Mouse (Mus musculus): ENCODE data around the gene Ccdc106. TPM values are rescaled to one million over a fixed set of nuclear protein-coding genes. Genes with fewer than 3 reads are reported as not detected.

Ccdc106 gene
- total and polyA plus RNA-seq, 3 experiments = 0.52 to 0.81 TPM; not detected in 1

DNA sequence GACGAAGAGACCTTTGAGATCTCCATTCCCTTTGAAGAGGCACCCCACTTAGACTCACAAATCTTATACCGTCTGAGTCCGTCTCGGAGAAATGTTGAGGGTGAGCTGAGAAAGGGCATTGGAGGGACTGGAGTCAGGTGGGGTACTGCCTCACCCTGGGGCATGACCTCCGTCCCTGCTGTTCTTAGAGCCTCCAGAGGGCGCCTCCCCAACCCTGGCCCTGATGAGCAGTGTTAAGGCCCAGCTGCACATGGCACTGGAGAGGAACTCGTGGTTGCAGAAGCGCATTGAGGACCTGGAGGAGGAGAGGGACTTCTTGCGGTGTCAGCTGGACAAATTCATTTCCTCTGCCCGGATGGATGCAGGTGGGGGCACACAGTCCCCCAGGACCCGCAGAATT is 37.5 kb downstream of the Ccdc106 start:
- DNase-seq (ENCODE audit: extremely low read depth) = peak; percentile 60
- H3K9ac ChIP-seq (ENCODE audit: insufficient read depth, low read depth) = no peak overlapping the region
- H3K27me3 ChIP-seq (replicated peaks) = no peaks in the 10 kb centered on the region
- H3K9me3 ChIP-seq (replicated peaks; ENCODE audit: low read length) = no peaks in the 10 kb centered on the region
- H3K4me3 ChIP-seq (replicated peaks in 1 of 3; ENCODE audit: low read depth in 2 of 3, low read length in 2 of 3, poor library complexity in 1 of 3) = no peak overlapping the region
- TF ChIP-seq JUND (conservative IDR thresholded peaks at IDR 0.05; ENCODE audit: low read depth, low read length) (no peak), MAX (IDR thresholded peaks at IDR 0.05; ENCODE audit: low read length) (peak; percentile 86), RAD21 (IDR thresholded peaks at IDR 0.05; ENCODE audit: low read depth, low read length) (peak; percentile 9), KAT2A (IDR thresholded peaks at IDR 0.05; ENCODE audit: insufficient replicate concordance, low read length) (no peak), MAZ (IDR thresholded peaks at IDR 0.05; ENCODE audit: low read depth, low read length) (no peak), SMC3 (IDR thresholded peaks at IDR 0.05; ENCODE audit: low read depth, low read length) (peak; percentile 47), PAX5 (IDR thresholded peaks at IDR 0.05; ENCODE audit: low read length) (no peak), POLR2A (IDR thresholded peaks at IDR 0.05; ENCODE audit: low read depth, low read length) (no peak), NRF1 (IDR thresholded peaks at IDR 0.05; ENCODE audit: low read depth, low read length) (no peak), BHLHE40 (IDR thresholded peaks at IDR 0.05; ENCODE audit: low read depth, low read length) (no peak), CTCF (conservative IDR thresholded peaks at IDR 0.05 in 1 of 2, IDR thresholded peaks at IDR 0.05 in 1 of 2; ENCODE audit: low read depth in 2 of 2, low read length in 2 of 2) (peak in 1 of 2 experiments; percentile 60; a peak in 2 of 4 replicates), CHD2 (IDR thresholded peaks at IDR 0.05; ENCODE audit: low read length) (no peak), MYC (IDR thresholded peaks at IDR 0.05; ENCODE audit: low read depth, low read length) (peak; percentile 63)
- dilution Hi-C loops (cut with MboI; ENCODE audit: extremely low pct_ligation_motif_present, extremely low pct_unique_long_range_greater_than_20kb, low sequenced_read_pairs) (no loop called here), in situ Hi-C loops (cut with MboI; ENCODE audit: low pct_ligation_motif_present, low pct_unique_long_range_greater_than_20kb, low sequenced_read_pairs) (no loop called here)
- no peak overlapping the region for H3K27ac ChIP-seq (ENCODE audit: insufficient read depth, low read depth)
- H3K4me2 ChIP-seq (ENCODE audit: insufficient read depth, low read depth, poor library complexity, severe bottlenecking) = no peak overlapping the region
- peaks cover 2 to 26% of the 10 kb centered on the region in 2 experiments; a peak in 3 of 4 replicates for H3K4me1 ChIP-seq (ENCODE audit: control insufficient read depth in 1 of 2, insufficient read depth in 2 of 2)
- peaks cover 3% of the 10 kb centered on the region for H3K79me2 ChIP-seq (replicated peaks; ENCODE audit: control insufficient read depth, extremely low read depth, insufficient read depth, poor library complexity, severe bottlenecking)
- H3K36me3 ChIP-seq (replicated peaks in 1 of 2; ENCODE audit: control insufficient read depth in 1 of 2, insufficient read depth in 1 of 2, low read length in 1 of 2) = peaks cover 0 to 15% of the 10 kb centered on the region in 2 experiments

DNA sequence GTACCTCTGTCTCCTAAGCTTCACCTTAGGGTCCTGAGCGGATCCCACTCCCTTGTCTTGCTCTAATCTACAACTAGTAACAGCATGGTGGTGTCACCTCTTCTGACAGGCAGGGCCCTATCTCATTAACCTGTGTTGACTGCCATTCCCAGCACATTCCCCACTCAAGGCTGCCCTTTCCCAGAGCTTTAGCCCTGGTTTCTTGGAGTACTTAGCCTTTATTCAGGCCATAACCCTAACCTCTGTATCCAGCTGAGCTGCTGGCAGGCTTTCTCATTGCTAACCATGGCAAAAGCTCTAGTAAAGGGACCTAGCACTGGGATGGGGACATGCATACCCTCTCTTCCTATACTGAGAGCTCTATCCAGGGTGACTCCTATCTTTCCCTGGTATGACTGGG is 38.3 kb downstream of the Ccdc106 start:
- Histone ChIP-seq H3K27ac (ENCODE audit: insufficient read depth, low read depth) (no peak overlapping the region), H3K27me3 (replicated peaks) (no peaks in the 10 kb centered on the region)
- DNase-seq (ENCODE audit: extremely low read depth) = no peak

GRCm38 (mm10) chr7:5059421-5059820 is 39.1 kb downstream of the Ccdc106 start:
- no peak overlapping the region for H3K4me3 ChIP-seq (replicated peaks in 1 of 3; ENCODE audit: low read depth in 2 of 3, low read length in 2 of 3, poor library complexity in 1 of 3)
- no peak overlapping the region for H3K9ac ChIP-seq (ENCODE audit: insufficient read depth, low read depth)
- H3K79me2 ChIP-seq (replicated peaks; ENCODE audit: control insufficient read depth, extremely low read depth, insufficient read depth, poor library complexity, severe bottlenecking) = peaks cover 19% of the 10 kb centered on the region
- no peak for DNase-seq (ENCODE audit: extremely low read depth)
- H3K9me3 ChIP-seq (replicated peaks; ENCODE audit: low read length) = no peaks in the 10 kb centered on the region
- peaks cover 2 to 32% of the 10 kb centered on the region in 2 experiments; a peak in 3 of 4 replicates for H3K4me1 ChIP-seq (ENCODE audit: control insufficient read depth in 1 of 2, insufficient read depth in 2 of 2)
- H3K36me3 ChIP-seq (replicated peaks in 1 of 2; ENCODE audit: control insufficient read depth in 1 of 2, insufficient read depth in 1 of 2, low read length in 1 of 2) = peaks cover 0 to 13% of the 10 kb centered on the region in 2 experiments
- dilution Hi-C loops (cut with MboI; ENCODE audit: extremely low pct_ligation_motif_present, extremely low pct_unique_long_range_greater_than_20kb, low sequenced_read_pairs) = no loop called here
- TF ChIP-seq RCOR1 (conservative IDR thresholded peaks at IDR 0.05; ENCODE audit: low read depth, low read length) (no peak), CTCF (conservative IDR thresholded peaks at IDR 0.05 in 1 of 2, IDR thresholded peaks at IDR 0.05 in 1 of 2; ENCODE audit: low read depth in 2 of 2, low read length in 2 of 2) (no peak), RAD21 (IDR thresholded peaks at IDR 0.05; ENCODE audit: low read depth, low read length) (no peak), HCFC1 (IDR thresholded peaks at IDR 0.05; ENCODE audit: low read depth, low read length) (no peak), MEF2A (IDR thresholded peaks at IDR 0.05; ENCODE audit: borderline replicate concordance, low read depth, low read length) (no peak), MYC (IDR thresholded peaks at IDR 0.05; ENCODE audit: low read depth, low read length) (no peak), TCF12 (IDR thresholded peaks at IDR 0.05; ENCODE audit: low read depth, low read length) (no peak), POLR2AphosphoS2 (IDR thresholded peaks at IDR 0.05; ENCODE audit: low read depth, low read length) (no peak), NELFE (IDR thresholded peaks at IDR 0.05; ENCODE audit: low read depth, low read length) (no peak), KAT2A (IDR thresholded peaks at IDR 0.05; ENCODE audit: insufficient replicate concordance, low read length) (no peak), SIN3A (IDR thresholded peaks at IDR 0.05; ENCODE audit: low read length) (no peak), MAZ (IDR thresholded peaks at IDR 0.05; ENCODE audit: low read depth, low read length) (no peak), MAFK (IDR thresholded peaks at IDR 0.05; ENCODE audit: insufficient replicate concordance, low read length) (no peak), NRF1 (IDR thresholded peaks at IDR 0.05; ENCODE audit: low read depth, low read length) (no peak)
- in situ Hi-C loops (cut with MboI; ENCODE audit: low pct_ligation_motif_present, low pct_unique_long_range_greater_than_20kb, low sequenced_read_pairs) = no loop called here
- no peak overlapping the region for H3K4me2 ChIP-seq (ENCODE audit: insufficient read depth, low read depth, poor library complexity, severe bottlenecking)
- H3K27me3 ChIP-seq (replicated peaks) = no peaks in the 10 kb centered on the region
- no peak overlapping the region for H3K27ac ChIP-seq (ENCODE audit: insufficient read depth, low read depth)

More for the DNA sequence above, 38.3 kb downstream of the Ccdc106 start:
- H3K36me3 ChIP-seq (replicated peaks in 1 of 2; ENCODE audit: control insufficient read depth in 1 of 2, insufficient read depth in 1 of 2, low read length in 1 of 2) = peaks cover 0 to 8% of the 10 kb centered on the region in 2 experiments
- no peak overlapping the region for H3K4me2 ChIP-seq (ENCODE audit: insufficient read depth, low read depth, poor library complexity, severe bottlenecking)
- H3K9ac ChIP-seq (ENCODE audit: insufficient read depth, low read depth) = no peak overlapping the region
- TF ChIP-seq USF1 (IDR thresholded peaks at IDR 0.05; ENCODE audit: low read depth, low read length) (no peak), NRF1 (IDR thresholded peaks at IDR 0.05; ENCODE audit: low read depth, low read length) (no peak), SIN3A (IDR thresholded peaks at IDR 0.05; ENCODE audit: low read length) (no peak), KAT2A (IDR thresholded peaks at IDR 0.05; ENCODE audit: insufficient replicate concordance, low read length) (no peak), EP300 (IDR thresholded peaks at IDR 0.05; ENCODE audit: low read length) (no peak), JUN (IDR thresholded peaks at IDR 0.05; ENCODE audit: insufficient read depth, low read depth, low read length) (no peak), UBTF (IDR thresholded peaks at IDR 0.05; ENCODE audit: low read depth, low read length) (no peak)
- dilution Hi-C loops (cut with MboI; ENCODE audit: extremely low pct_ligation_motif_present, extremely low pct_unique_long_range_greater_than_20kb, low sequenced_read_pairs) = no loop called here
- in situ Hi-C loops (cut with MboI; ENCODE audit: low pct_ligation_motif_present, low pct_unique_long_range_greater_than_20kb, low sequenced_read_pairs) = no loop called here
- H3K79me2 ChIP-seq (replicated peaks; ENCODE audit: control insufficient read depth, extremely low read depth, insufficient read depth, poor library complexity, severe bottlenecking) = peaks cover 11% of the 10 kb centered on the region
- peaks cover 2 to 26% of the 10 kb centered on the region in 2 experiments; a peak in 3 of 4 replicates for H3K4me1 ChIP-seq (ENCODE audit: control insufficient read depth in 1 of 2, insufficient read depth in 2 of 2)
- H3K4me3 ChIP-seq (replicated peaks in 1 of 3; ENCODE audit: low read depth in 2 of 3, low read length in 2 of 3, poor library complexity in 1 of 3) = no peak overlapping the region
- no peaks in the 10 kb centered on the region for H3K9me3 ChIP-seq (replicated peaks; ENCODE audit: low read length)

Measured in CH12.LX (cell line).